Mouse (Mus musculus): Measurements from ENCODE around the gene Wdr61. TPM values are rescaled to one million over a fixed set of nuclear protein-coding genes. Genes with fewer than 3 reads are reported as not detected.

The Wdr61 gene
- polyA plus RNA-seq, 1 experiment from 2014 or later, result 128 TPM

GRCm38 (mm10) chr9:54666116-54666515 lies 68.2 kb downstream of the Wdr61 start:
- no peak for ATAC-seq (ENCODE audit: low FRiP score)
- Histone ChIP-seq H3K36me3 (no peaks in the 10 kb centered on the region), H3K4me3 (no peak overlapping the region), H3K4me2 (replicated peaks) (no peak overlapping the region), H3K4me1 (peaks cover 10% of the 10 kb centered on the region), H3K27ac (no peak overlapping the region), H3K9ac (no peak overlapping the region), H3K9me3 (replicated peaks) (no peaks in the 10 kb centered on the region), H3K27me3 (no peaks in the 10 kb centered on the region; the same call in 1 of the 2 replicates)
- WGBS, result 96% methylated on average over 3 of the region's 3 CpGs

Small RNA genes lying within 50 kb of the gene (microRNA-seq; reads per million reads assigned to microRNA genes)
- not detected for gene Mir5710

Other genes with a start within 250 kb of the Wdr61 start
- 27.1 and 27.7 TPM in 2 replicates for gene Dmxl2, start 232.9 kb downstream of the Wdr61 start, polyA plus RNA-seq (2016; fragmentation: Nextera tagmentation; extraction: Ambion mirVana)
- not detected in 2 replicates for gene Sh2d7, start 195.5 kb downstream of the Wdr61 start, polyA plus RNA-seq (2016; fragmentation: Nextera tagmentation; extraction: Ambion mirVana)
- gene Cib2, start 174.3 kb downstream of the Wdr61 start, polyA plus RNA-seq (2016; fragmentation: Nextera tagmentation; extraction: Ambion mirVana), result 23.5 and 24.7 TPM in 2 replicates
- 101 and 103 TPM in 2 replicates for gene Idh3a, start 148.2 kb downstream of the Wdr61 start, polyA plus RNA-seq (2016; fragmentation: Nextera tagmentation; extraction: Ambion mirVana)
- gene Acsbg1, start 72.6 kb downstream of the Wdr61 start, polyA plus RNA-seq (2016; fragmentation: Nextera tagmentation; extraction: Ambion mirVana), result 6.0 and 6.2 TPM in 2 replicates
- gene Dnaja4, start 35.6 kb downstream of the Wdr61 start, polyA plus RNA-seq (2016; fragmentation: Nextera tagmentation; extraction: Ambion mirVana), result 7.1 and 7.5 TPM in 2 replicates
- gene Crabp1, start 30.2 kb upstream of the Wdr61 start, polyA plus RNA-seq (2016; fragmentation: Nextera tagmentation; extraction: Ambion mirVana), result 655 and 681 TPM in 2 replicates
- gene Ireb2, start 129.3 kb upstream of the Wdr61 start, polyA plus RNA-seq (2016; fragmentation: Nextera tagmentation; extraction: Ambion mirVana), result 65.6 and 70.4 TPM in 2 replicates
- gene Hykk, start 182.8 kb upstream of the Wdr61 start, polyA plus RNA-seq (2016; fragmentation: Nextera tagmentation; extraction: Ambion mirVana), result 6.0 and 7.1 TPM in 2 replicates
- 267 and 282 TPM in 2 replicates for gene Psma4, start 216.3 kb upstream of the Wdr61 start, polyA plus RNA-seq (2016; fragmentation: Nextera tagmentation; extraction: Ambion mirVana)
- 1.2 and 1.4 TPM in 2 replicates for gene AY074887, start 216.5 kb upstream of the Wdr61 start, polyA plus RNA-seq (2016; fragmentation: Nextera tagmentation; extraction: Ambion mirVana)
- gene Chrna5, start 246.4 kb upstream of the Wdr61 start, polyA plus RNA-seq (2016; fragmentation: Nextera tagmentation; extraction: Ambion mirVana), result 6.4 and 7.8 TPM in 2 replicates

All from hindbrain, embryonic 12.5 days (tissue).